Mouse (Mus musculus): ENCODE measurements around the gene Patj.

Gene Patj

GRCm38 (mm10) chr4:98556449-98556848 is 160.9 kb downstream of the Patj start:
- in situ Hi-C loops (cut with MboI; ENCODE audit: low pct_unique_long_range_greater_than_20kb in 1 of 2, low sequenced_read_pairs in 2 of 2, unreplicated experiment in 1 of 2): no loop called here

- in situ Hi-C loops (cut with MboI; ENCODE audit: low pct_unique_long_range_greater_than_20kb in 1 of 2, low sequenced_read_pairs in 2 of 2, unreplicated experiment in 1 of 2): no loop called here
Observed at GRCm38 (mm10) chr4:98557192-98557591, 161.6 kb downstream of the Patj start.

DNA sequence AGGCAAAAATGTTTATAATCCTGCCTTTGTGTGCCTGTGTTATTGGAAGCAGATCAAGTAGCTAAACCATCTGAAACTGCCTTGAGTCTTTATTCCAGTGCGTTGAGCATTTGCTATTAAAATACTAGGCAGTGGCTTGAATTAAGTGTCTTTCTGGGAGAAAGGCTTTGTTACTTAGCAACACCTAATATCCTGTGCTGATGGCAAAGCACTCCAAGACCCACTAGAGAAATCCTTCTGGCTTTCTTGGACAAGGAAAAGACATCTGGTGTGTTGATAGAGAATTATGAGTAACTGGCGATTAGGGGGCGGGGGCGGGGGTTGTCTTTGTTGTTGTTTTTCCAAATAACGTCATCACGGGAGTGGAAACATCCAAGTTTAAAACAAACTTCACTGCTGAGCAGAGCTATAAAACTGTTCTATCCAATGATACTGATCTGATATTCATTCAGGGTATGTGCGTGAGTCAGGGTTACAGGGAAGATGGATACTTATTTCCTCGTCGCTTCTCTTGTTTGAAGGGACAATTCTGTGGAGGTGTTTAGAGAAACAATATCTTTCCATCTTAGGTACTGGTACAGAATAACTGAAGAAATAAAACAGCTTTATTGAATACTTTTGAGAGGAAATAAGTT is 164.7 kb downstream of the Patj start:
- in situ Hi-C loops (cut with MboI; ENCODE audit: low pct_unique_long_range_greater_than_20kb in 1 of 2, low sequenced_read_pairs in 2 of 2, unreplicated experiment in 1 of 2): no loop called here

- in situ Hi-C loops (cut with MboI; ENCODE audit: low pct_unique_long_range_greater_than_20kb in 1 of 2, low sequenced_read_pairs in 2 of 2, unreplicated experiment in 1 of 2): no loop called here
Observed at GRCm38 (mm10) chr4:98563082-98563481, 167.5 kb downstream of the Patj start.

GRCm38 (mm10) chr4:98563506-98564195 is 168.1 kb downstream of the Patj start:
- in situ Hi-C loops (cut with MboI; ENCODE audit: low pct_unique_long_range_greater_than_20kb in 1 of 2, low sequenced_read_pairs in 2 of 2, unreplicated experiment in 1 of 2): no loop called here

DNA sequence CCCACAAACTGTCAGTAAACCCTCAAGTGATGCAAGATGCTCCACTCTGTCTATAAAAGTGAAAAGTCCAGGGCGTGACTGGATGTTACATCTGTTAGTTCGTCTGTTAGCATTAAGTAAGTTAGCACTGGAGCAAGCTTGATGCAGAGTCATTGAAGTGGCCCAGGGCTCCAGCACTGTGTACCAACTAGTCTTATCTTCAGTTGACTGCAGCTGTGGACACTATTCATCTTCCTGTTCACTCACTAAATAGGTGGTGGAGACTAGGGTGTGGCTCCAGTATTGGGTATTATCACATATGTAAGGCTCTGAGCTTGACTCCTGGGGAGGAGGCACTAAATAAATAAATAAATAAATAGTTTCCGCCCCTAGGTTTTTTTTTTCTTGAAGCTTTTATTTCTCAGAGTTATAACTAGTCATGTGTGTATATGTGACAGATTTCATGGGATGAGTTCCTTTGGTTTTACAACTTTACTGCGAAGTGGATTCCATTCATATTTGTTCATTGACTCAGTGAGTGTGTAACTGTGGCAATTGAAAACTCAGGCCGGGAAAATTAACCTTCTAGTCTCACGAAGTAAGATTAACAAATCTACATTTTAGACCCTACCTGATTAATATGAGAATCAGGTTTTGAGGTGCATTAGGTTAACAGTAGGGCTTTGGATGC is 168.7 kb downstream of the Patj start:
- in situ Hi-C loops (cut with MboI; ENCODE audit: low pct_unique_long_range_greater_than_20kb in 1 of 2, low sequenced_read_pairs in 2 of 2, unreplicated experiment in 1 of 2): no loop called here

DNA sequence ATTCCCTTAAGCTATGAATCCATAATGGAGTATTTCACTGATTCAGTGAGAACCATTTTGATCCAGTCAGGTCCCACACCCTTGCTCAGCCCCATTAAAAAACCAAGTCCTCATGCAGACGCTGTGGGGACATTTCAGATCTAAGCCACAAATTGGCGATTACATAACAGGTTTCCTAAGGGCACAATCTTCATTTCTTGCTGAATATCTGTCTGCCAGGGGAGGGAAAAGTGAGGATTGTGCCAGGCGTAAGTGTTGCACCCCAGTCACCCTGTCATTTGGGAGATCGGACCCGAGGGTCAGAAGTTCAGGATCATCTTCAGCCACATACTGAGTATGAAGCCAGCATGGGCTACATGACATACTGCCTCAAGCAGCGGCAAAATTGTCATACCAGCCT is 171.2 kb downstream of the Patj start:
- in situ Hi-C loops (cut with MboI; ENCODE audit: low pct_unique_long_range_greater_than_20kb in 1 of 2, low sequenced_read_pairs in 2 of 2, unreplicated experiment in 1 of 2): no loop called here

- in situ Hi-C loops (cut with MboI; ENCODE audit: low pct_unique_long_range_greater_than_20kb in 1 of 2, low sequenced_read_pairs in 2 of 2, unreplicated experiment in 1 of 2): no loop called here
Observed at GRCm38 (mm10) chr4:98567457-98567856, 171.9 kb downstream of the Patj start.

- in situ Hi-C loops (cut with MboI; ENCODE audit: low pct_unique_long_range_greater_than_20kb in 1 of 2, low sequenced_read_pairs in 2 of 2, unreplicated experiment in 1 of 2): no loop called here
Observed at GRCm38 (mm10) chr4:98569904-98570303, 174.3 kb downstream of the Patj start.

GRCm38 (mm10) chr4:98577275-98577674 is 181.7 kb downstream of the Patj start:
- in situ Hi-C loops (cut with MboI; ENCODE audit: low pct_unique_long_range_greater_than_20kb in 1 of 2, low sequenced_read_pairs in 2 of 2, unreplicated experiment in 1 of 2): no loop called here

DNA sequence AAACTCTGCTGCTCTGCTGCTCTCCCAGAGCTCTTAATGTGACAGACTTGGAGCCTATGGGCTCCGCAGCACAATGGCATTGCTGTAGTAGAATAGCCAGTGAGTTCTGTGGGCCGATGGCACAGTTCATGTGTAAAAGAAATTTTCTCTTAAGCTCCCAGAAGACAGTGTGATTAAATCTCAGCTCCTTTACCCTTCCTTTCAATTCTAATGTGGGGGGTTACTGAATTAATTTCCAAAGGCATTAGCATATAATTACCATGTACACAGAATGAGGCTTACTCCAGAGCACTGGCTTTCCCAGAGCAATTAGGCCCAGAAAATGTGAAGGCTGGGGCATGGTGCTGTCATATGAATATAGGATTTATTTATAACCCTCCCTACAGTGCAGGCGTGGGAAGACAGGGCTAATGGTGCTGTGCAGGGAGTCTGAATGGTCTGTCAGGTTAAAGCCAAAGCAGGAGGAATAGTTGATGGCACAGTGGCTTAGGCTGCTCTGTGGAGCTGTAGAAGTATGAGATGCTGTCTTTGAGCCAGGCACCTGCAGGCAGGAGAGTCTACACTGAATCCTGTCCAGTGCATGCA is 182.5 kb downstream of the Patj start:
- in situ Hi-C loops (cut with MboI; ENCODE audit: low pct_unique_long_range_greater_than_20kb in 1 of 2, low sequenced_read_pairs in 2 of 2, unreplicated experiment in 1 of 2): no loop called here

DNA sequence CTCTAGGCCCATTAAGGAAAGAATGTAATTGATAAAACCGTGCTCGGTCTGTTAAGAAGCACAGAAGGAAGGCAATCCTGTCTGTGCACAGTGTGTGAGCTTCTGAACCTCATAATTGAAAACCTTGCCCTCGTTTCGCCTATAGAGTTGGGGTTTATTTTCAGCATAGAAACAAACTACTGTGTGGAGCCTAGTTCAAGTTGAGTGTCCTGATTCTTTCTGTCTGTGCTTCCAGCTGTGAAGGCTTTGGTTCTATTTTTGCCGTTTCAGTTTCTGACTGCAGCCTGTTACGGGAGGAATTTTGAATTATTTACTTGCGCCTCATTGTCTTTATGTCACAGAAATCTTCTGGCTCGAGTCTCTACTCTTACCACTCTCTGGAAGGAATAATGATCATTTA is 185.9 kb downstream of the Patj start:
- in situ Hi-C loops (cut with MboI; ENCODE audit: low pct_unique_long_range_greater_than_20kb in 1 of 2, low sequenced_read_pairs in 2 of 2, unreplicated experiment in 1 of 2): no loop called here

- in situ Hi-C loops (cut with MboI; ENCODE audit: low pct_unique_long_range_greater_than_20kb in 1 of 2, low sequenced_read_pairs in 2 of 2, unreplicated experiment in 1 of 2): no loop called here
Observed at GRCm38 (mm10) chr4:98584023-98584422, 188.4 kb downstream of the Patj start.

DNA sequence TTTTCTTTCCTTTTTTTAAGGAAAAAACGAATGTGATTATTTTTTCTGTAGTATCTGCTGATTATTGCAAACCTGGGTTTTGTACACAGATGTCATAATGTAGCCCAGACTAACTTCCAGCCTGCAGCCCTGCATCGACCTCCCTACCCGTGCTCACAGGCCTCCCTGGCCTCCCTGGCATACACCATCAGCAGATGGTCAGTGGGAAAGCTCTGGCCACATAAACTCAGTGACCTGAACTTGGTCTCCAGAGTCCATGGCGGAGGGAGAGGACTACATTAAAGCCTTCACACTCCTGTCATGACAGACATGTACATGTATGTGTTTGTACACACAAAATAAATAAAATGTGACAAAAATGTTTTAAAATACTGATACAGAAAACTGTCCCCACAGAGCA is 190.7 kb downstream of the Patj start:
- in situ Hi-C loops (cut with MboI; ENCODE audit: low pct_unique_long_range_greater_than_20kb in 1 of 2, low sequenced_read_pairs in 2 of 2, unreplicated experiment in 1 of 2): no loop called here

GRCm38 (mm10) chr4:98587686-98588085 is 192.1 kb downstream of the Patj start:
- in situ Hi-C loops (cut with MboI; ENCODE audit: low pct_unique_long_range_greater_than_20kb in 1 of 2, low sequenced_read_pairs in 2 of 2, unreplicated experiment in 1 of 2): no loop called here

- in situ Hi-C loops (cut with MboI; ENCODE audit: low pct_unique_long_range_greater_than_20kb in 1 of 2, low sequenced_read_pairs in 2 of 2, unreplicated experiment in 1 of 2): no loop called here
Observed at GRCm38 (mm10) chr4:98593961-98594360, 198.4 kb downstream of the Patj start.

- in situ Hi-C loops (cut with MboI; ENCODE audit: low pct_unique_long_range_greater_than_20kb in 1 of 2, low sequenced_read_pairs in 2 of 2, unreplicated experiment in 1 of 2): no loop called here
Observed at GRCm38 (mm10) chr4:98598546-98598971, 203.0 kb downstream of the Patj start.

DNA sequence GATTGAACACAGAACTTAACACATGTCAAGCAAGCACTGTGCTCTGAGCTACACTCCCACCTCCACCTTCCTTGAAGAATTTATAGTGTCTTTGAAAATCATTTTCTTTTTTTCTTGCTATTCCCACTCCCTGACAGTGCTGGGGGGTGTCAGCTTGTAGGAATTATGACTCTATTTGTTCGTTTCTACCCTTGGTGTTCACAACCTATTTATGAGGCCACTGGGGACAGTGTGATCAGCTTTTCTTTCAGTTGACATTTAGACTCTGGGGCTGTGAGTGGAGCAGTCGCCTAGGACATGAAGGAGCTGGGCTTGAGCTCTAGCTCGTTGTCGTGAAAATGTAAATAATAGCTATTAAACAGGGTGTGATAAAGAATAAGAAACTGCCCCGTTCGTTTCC is 203.8 kb downstream of the Patj start:
- in situ Hi-C loops (cut with MboI; ENCODE audit: low pct_unique_long_range_greater_than_20kb in 1 of 2, low sequenced_read_pairs in 2 of 2, unreplicated experiment in 1 of 2): no loop called here

DNA sequence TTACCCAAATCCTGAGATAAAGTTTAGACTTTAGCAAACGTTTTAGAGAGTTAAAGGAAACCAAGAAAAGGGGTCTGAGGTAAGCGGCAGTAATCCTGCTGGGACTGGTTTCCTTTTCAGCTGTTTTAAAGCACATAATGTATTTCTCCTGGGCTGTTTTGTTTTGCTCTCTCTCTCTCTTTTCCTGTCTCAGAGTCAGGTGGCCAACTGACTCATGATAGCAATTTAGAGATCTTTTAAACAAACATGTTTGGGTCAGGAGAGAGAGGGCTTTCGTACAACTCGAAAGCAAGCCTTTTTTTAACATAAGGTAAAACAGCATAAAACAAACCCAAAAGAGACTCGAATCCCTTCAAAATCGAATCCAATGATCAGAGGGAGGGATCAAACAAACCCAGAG is 207.5 kb downstream of the Patj start:
- in situ Hi-C loops (cut with MboI; ENCODE audit: low pct_unique_long_range_greater_than_20kb in 1 of 2, low sequenced_read_pairs in 2 of 2, unreplicated experiment in 1 of 2): no loop called here
